Mouse (Mus musculus) CH12.LX (cell line): ENCODE measurements around the gene Gm20708.
A peak's percentile ranks its signal among the peaks of the same experiment; 100 is the strongest.

ENCODE experiments used
- KAT2A ChIP-seq: IDR thresholded peaks from 2 replicates; pipeline ENCODE4 v1.6.1; 2012; ENCODE audit warnings: low read length, improper control_type of control experiment, inconsistent platforms; ENCODE audit not compliant: insufficient replicate concordance
- POLR2AphosphoS2 ChIP-seq: IDR thresholded peaks from 2 replicates; pipeline ENCODE4 v1.6.1; 2011; ENCODE audit warnings: low read depth, low read length, improper control_type of control experiment

GRCm38 (mm10) chr11:117848985-117849671 lies 39.7 kb downstream of the Gm20708 start, which contains the start of gene Birc5:
- TF ChIP-seq POLR2AphosphoS2, result peak; percentile 98
- peak; percentile 91; the same call in 1 of the 2 replicates for TF ChIP-seq KAT2A
